Mouse (Mus musculus) myocyte (in vitro differentiated cells): ENCODE data around the gene Best2.

Experiments used
- CEBPB ChIP-seq: IDR thresholded peaks from 2 replicates; pipeline ENCODE4 v1.6.1; 2011; ENCODE audit warnings: mild to moderate bottlenecking, moderate library complexity; ENCODE audit not compliant: poor library complexity, insufficient read depth, severe bottlenecking
- E2F4 ChIP-seq: IDR thresholded peaks from one replicate; pipeline ENCODE4 v1.6.1; 2011; ENCODE audit warnings: mild to moderate bottlenecking, control low read depth, moderate library complexity; ENCODE audit not compliant: insufficient read depth
- MAX ChIP-seq: IDR thresholded peaks from one replicate; pipeline ENCODE4 v1.6.1; 2011; ENCODE audit warnings: low read depth, mild to moderate bottlenecking, control low read depth
- MYOD1 ChIP-seq, 3 experiments: IDR thresholded peaks; one replicate each; pipeline ENCODE4 v1.6.1; 2011; ENCODE audit warnings: control low read depth in 2 of 3, low read depth in 2 of 3, mild to moderate bottlenecking in 2 of 3, moderate library complexity in 1 of 3; ENCODE audit not compliant: insufficient read length in 2 of 3, control insufficient read depth in 1 of 3
- MYOG ChIP-seq, 3 experiments: IDR thresholded peaks; one replicate each; pipeline ENCODE4 v1.6.1; 2011; ENCODE audit warnings: control low read depth in 2 of 3, low read depth in 2 of 3, mild to moderate bottlenecking in 2 of 3; ENCODE audit not compliant: insufficient read length in 2 of 3, control insufficient read depth in 1 of 3, insufficient read depth in 1 of 3
- POLR2A ChIP-seq: IDR thresholded peaks from one replicate; pipeline ENCODE4 v1.6.1; 2011; ENCODE audit warnings: low read depth, mild to moderate bottlenecking, control low read depth, moderate library complexity; ENCODE audit not compliant: insufficient read length
- POLR2AphosphoS2 ChIP-seq: IDR thresholded peaks from one replicate; pipeline ENCODE4 v1.6.1; 2011; ENCODE audit warnings: low read depth, control low read depth; ENCODE audit not compliant: insufficient read length
- REST ChIP-seq: IDR thresholded peaks from one replicate; pipeline ENCODE4 v1.6.1; 2011; ENCODE audit warnings: mild to moderate bottlenecking, control low read depth, moderate library complexity; ENCODE audit not compliant: insufficient read depth, insufficient read length
- SRF ChIP-seq: IDR thresholded peaks from one replicate; pipeline ENCODE4 v1.6.1; 2011; ENCODE audit warnings: low read depth; ENCODE audit not compliant: control insufficient read depth, insufficient read length
- TCF12 ChIP-seq: IDR thresholded peaks from one replicate; pipeline ENCODE4 v1.6.1; 2011; ENCODE audit warnings: mild to moderate bottlenecking, control low read depth; ENCODE audit not compliant: poor library complexity, insufficient read depth, severe bottlenecking
- TCF3 ChIP-seq: IDR thresholded peaks from one replicate; pipeline ENCODE4 v1.6.1; 2011; ENCODE audit warnings: low read depth, control low read depth; ENCODE audit not compliant: insufficient read length
- USF1 ChIP-seq: IDR thresholded peaks from one replicate; pipeline ENCODE4 v1.6.1; 2011; ENCODE audit warnings: low read depth, mild to moderate bottlenecking, control low read depth, moderate library complexity

- TF ChIP-seq POLR2A: peak; percentile 79
- peak; percentile 45 for TF ChIP-seq TCF12
- no peak for TF ChIP-seq MAX
- peak; percentile 14 for TF ChIP-seq USF1
- TF ChIP-seq TCF3: peak; percentile 79
- TF ChIP-seq MYOG (IDR thresholded peaks at IDR 0.05; ENCODE audit: control insufficient read depth in 1 of 3, insufficient read depth in 1 of 3, insufficient read length in 2 of 3, low read depth in 2 of 3): peak; percentile 35 to 99 (median 98)
- no peak for TF ChIP-seq CEBPB
- no peak for TF ChIP-seq E2F4
- TF ChIP-seq MYOD1 (IDR thresholded peaks at IDR 0.05; ENCODE audit: control insufficient read depth in 1 of 3, insufficient read length in 2 of 3, low read depth in 2 of 3): peak in 2 of 3 experiments; percentile 90 to 98
- TF ChIP-seq POLR2AphosphoS2: peak; percentile 83
- TF ChIP-seq SRF: no peak
- TF ChIP-seq REST: no peak
Observed at GRCm38 (mm10) chr8:84980622-84981358, 33.5 kb downstream of the Best2 start.
